Mouse (Mus musculus) liver, adult 2 months (tissue): ENCODE measurements around the gene Olfr1105.

Source experiments
- CTCF ChIP-seq: fragments of 200-500 bp; IDR thresholded peaks from 2 replicates; pipeline ENCODE4 v1.5.1; 2011; ENCODE audit warnings: low read depth, low read length, control low read depth
- POLR2A ChIP-seq: fragments of 200-500 bp; IDR thresholded peaks from 2 replicates; pipeline ENCODE4 v1.6.1; 2011; ENCODE audit warnings: low read length, control low read depth; ENCODE audit not compliant: insufficient read depth; ENCODE audit errors: extremely low read depth

DNA sequence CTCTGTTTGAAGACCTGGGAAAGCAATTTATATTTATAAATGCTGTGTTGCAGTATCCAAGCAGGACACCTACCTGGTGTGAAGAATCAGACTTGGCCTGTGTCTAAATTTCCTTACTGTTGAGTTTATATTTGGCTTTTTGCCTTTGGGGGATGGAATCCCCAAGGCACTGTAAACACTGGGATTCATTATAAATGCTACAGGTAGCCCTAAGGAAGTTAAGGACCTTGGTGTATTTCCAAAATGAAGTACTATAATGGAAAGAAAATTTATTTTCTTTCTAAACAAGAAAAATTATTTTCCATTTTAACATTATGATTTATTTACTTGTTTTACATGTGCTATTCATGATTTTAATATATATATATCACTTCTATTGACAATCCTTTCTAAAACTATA lies at the start of gene Olfr1105:
- TF ChIP-seq POLR2A, result no peak
- no peak for TF ChIP-seq CTCF
